8 mouse cellular contexts compared by ENCODE assay signal in genomic region chr11:8664393-8664743, GRCm38 (mm10). TPM values are rescaled to one million over a fixed set of nuclear protein-coding genes. Genes with fewer than 3 reads are reported as not detected.
DNase-seq lines count a peak whose midpoint lies in the region; ATAC-seq and TF ChIP-seq lines count a peak whose summit lies in the region.

Tns3 (minus strand) TSS chr11:8664535.

- peak within 1 kb of the TSS; percentile 97 for H3K4me2 ChIP-seq in neural tube, embryonic 11.5 days (ENCODE audit: low read depth)
- H3K4me2 ChIP-seq in limb, embryonic 14.5 days (replicated peaks; ENCODE audit: low read depth, low read length, severe bottlenecking), result peak within 1 kb of the TSS; percentile 67
- peak within 1 kb of the TSS; percentile 96 for H3K4me2 ChIP-seq in midbrain, embryonic 12.5 days (replicated peaks)

- no peak for TF ChIP-seq POLR2A in limb, embryonic 14.5 days (IDR thresholded peaks at IDR 0.05; ENCODE audit: borderline replicate concordance, extremely low read depth, insufficient read depth, insufficient read length)

- 0 out of 2 replicates have a peak, but pooled peaks cover 3% of the 10 kb centered on the region for H3K27me3 ChIP-seq in neural tube, embryonic 11.5 days (ENCODE audit: control insufficient read depth, insufficient read depth, low read length)
- no peaks in the 10 kb centered on the region for H3K27me3 ChIP-seq in limb, embryonic 14.5 days (ENCODE audit: control insufficient read depth, insufficient read depth, low read length)
- peaks cover 46% of the 10 kb centered on the region for H3K27me3 ChIP-seq in midbrain, embryonic 12.5 days

- peak; percentile 82 for ATAC-seq in neural tube, embryonic 11.5 days (ENCODE audit: insufficient read depth, low FRiP score, low TSS enrichment)
- ATAC-seq in limb, embryonic 14.5 days (ENCODE audit: low FRiP score, low read depth), result peak; percentile 56
- ATAC-seq in midbrain, embryonic 12.5 days (ENCODE audit: low FRiP score, low read depth), result peak; percentile 63

- H3K9ac ChIP-seq in neural tube, embryonic 11.5 days (ENCODE audit: low read length), result peak within 1 kb of the TSS; percentile 87
- peak within 1 kb of the TSS; percentile 86 for H3K9ac ChIP-seq in limb, embryonic 14.5 days (ENCODE audit: low read depth, low read length, severe bottlenecking)
- peak within 1 kb of the TSS; percentile 77 for H3K9ac ChIP-seq in midbrain, embryonic 12.5 days (replicated peaks)

- 0% methylated on average over 37 of the region's 37 CpGs for WGBS in neural tube, embryonic 11.5 days
- under 1% methylated on average over 32 of the region's 37 CpGs for WGBS in limb, embryonic 14.5 days
- WGBS in midbrain, embryonic 12.5 days, result under 1% methylated on average over 36 of the region's 37 CpGs

- no peaks in the 10 kb centered on the region for H3K36me3 ChIP-seq in neural tube, embryonic 11.5 days (ENCODE audit: control insufficient read depth, insufficient read depth, low read length)
- peaks cover 7% of the 10 kb centered on the region; the same call in 1 of the 2 replicates for H3K36me3 ChIP-seq in limb, embryonic 14.5 days (ENCODE audit: control insufficient read depth, insufficient read depth, low read length)
- no peaks in the 10 kb centered on the region for H3K36me3 ChIP-seq in midbrain, embryonic 12.5 days

- peak; percentile 76 for DNase-seq in neural tube, embryonic 11.5 days (ENCODE audit: low spot score)
- no peak for DNase-seq in neural tube, embryonic 10.5 days (ENCODE audit: extremely low spot score, low spot score)
- peak; percentile 64 to 77 for DNase-seq in cerebellum, postnatal 25 days
- no peak for DNase-seq in gonadal fat pad, adult 2 months (ENCODE audit: low read depth)
- DNase-seq in kidney, adult 11 months, result peak; percentile 58
- DNase-seq in limb, embryonic 14.5 days (ENCODE audit: low spot score), result no peak
- DNase-seq in urinary bladder, postnatal 4 days (ENCODE audit: low spot score in 2 of 2), result peak; percentile 69 to 72

- H3K4me1 ChIP-seq in neural tube, embryonic 11.5 days (ENCODE audit: control insufficient read depth, insufficient read depth, low read length), result 0 out of 2 replicates have a peak, but pooled peaks cover 10% of the 10 kb centered on the region
- H3K4me1 ChIP-seq in limb, embryonic 14.5 days (ENCODE audit: control insufficient read depth, insufficient read depth, low read length), result peaks cover 40% of the 10 kb centered on the region
- peaks cover 8% of the 10 kb centered on the region for H3K4me1 ChIP-seq in midbrain, embryonic 12.5 days

- no peaks in the 10 kb centered on the region for H3K9me3 ChIP-seq in neural tube, embryonic 11.5 days (ENCODE audit: control insufficient read depth, low read length)
- H3K9me3 ChIP-seq in limb, embryonic 14.5 days (ENCODE audit: control insufficient read depth, low read length), result no peaks in the 10 kb centered on the region
- no peaks in the 10 kb centered on the region for H3K9me3 ChIP-seq in midbrain, embryonic 12.5 days

- H3K27ac ChIP-seq in neural tube, embryonic 11.5 days (ENCODE audit: low read depth, low read length), result 0 out of 2 replicates have a peak within 1 kb of the TSS, but pooled peaks have one; percentile 27
- peak within 1 kb of the TSS; percentile 92 for H3K27ac ChIP-seq in limb, embryonic 14.5 days (replicated peaks; ENCODE audit: low read depth, low read length)
- no peak within 1 kb of the TSS for H3K27ac ChIP-seq in midbrain, embryonic 12.5 days (replicated peaks)

- H3K4me3 ChIP-seq in neural tube, embryonic 11.5 days (ENCODE audit: low read depth, low read length), result peak within 1 kb of the TSS; percentile 67
- H3K4me3 ChIP-seq in limb, embryonic 14.5 days (replicated peaks; ENCODE audit: low read length), result peak within 1 kb of the TSS; percentile 72
- peak within 1 kb of the TSS; percentile 69 for H3K4me3 ChIP-seq in midbrain, embryonic 12.5 days

RNA-seq across cellular contexts. Expression of gene Tns3, which starts in this region (rescaled TPM):
- polyA plus RNA-seq in neural tube, embryonic 11.5 days (2014; fragmentation: Nextera tagmentation; extraction: Ambion mirVana), result 10.1 and 11.7 TPM in 2 replicates
- 31.2 and 31.4 TPM in 2 replicates for polyA plus RNA-seq in gonadal fat pad, adult 2 months (2012; rRNA removed)
- polyA plus RNA-seq in limb, embryonic 14.5 days (2012; rRNA removed), result 59.1 and 77.2 TPM in 2 replicates
- polyA plus RNA-seq in limb, embryonic 14.5 days (2014; fragmentation: Nextera tagmentation; extraction: Ambion mirVana), result 27.4 and 33.3 TPM in 2 replicates
- polyA plus RNA-seq in midbrain, embryonic 12.5 days (2016; fragmentation: Nextera tagmentation; extraction: Ambion mirVana), result 8.5 and 11.8 TPM in 2 replicates

Comparison
In these comparisons a context has a peak if more than half of its experiments do, and no peak if none do; other contexts are left out.
1. DNase-seq: peak in neural tube, embryonic 11.5 days (single experiment), cerebellum, postnatal 25 days (2 of 2), kidney, adult 11 months (single experiment) and urinary bladder, postnatal 4 days (2 of 2); none in neural tube, embryonic 10.5 days (single experiment), gonadal fat pad, adult 2 months (single experiment) and limb, embryonic 14.5 days (single experiment).
2. Peak in every context shown above with its lines, with median percentiles within 50 percentile points of each other: ATAC-seq, H3K4me2 ChIP-seq, H3K4me3 ChIP-seq and H3K9ac ChIP-seq.